Mouse (Mus musculus) forebrain, embryonic 15.5 days (tissue): ENCODE measurements around the gene 6030458C11Rik. TPM values are rescaled to one million over a fixed set of nuclear protein-coding genes. Genes with fewer than 3 reads are reported as not detected.

Experiments used
- ATAC-seq: fragments of 200-750 bp; cut with Nextera tagmentation; replicated peaks from 2 replicates; pipeline ENCODE4 v1.8.0; 2017; ENCODE audit warnings: mild to moderate bottlenecking, moderate TSS enrichment, moderate library complexity
- H3K27ac ChIP-seq: fragments of 300-500 bp; sonication (generic); replicated peaks from 2 replicates; pipeline ENCODE4 v1.5.1; 2015; ENCODE audit warnings: mild to moderate bottlenecking, inconsistent platforms
- H3K27me3 ChIP-seq: fragments of 300-500 bp; sonication (generic); 2 replicates; pipeline ENCODE4 v1.6.1; 2015; ENCODE audit warnings: inconsistent platforms
- H3K36me3 ChIP-seq: fragments of 300-500 bp; sonication (generic); 2 replicates; pipeline ENCODE4 v1.6.1; 2015; ENCODE audit warnings: mild to moderate bottlenecking, inconsistent platforms
- H3K4me1 ChIP-seq: fragments of 300-500 bp; sonication (generic); 2 replicates; pipeline ENCODE4 v1.6.1; 2015; ENCODE audit warnings: inconsistent platforms
- H3K4me2 ChIP-seq: fragments of 300-500 bp; sonication (generic); replicated peaks from 2 replicates; pipeline ENCODE4 v1.6.1; 2015; ENCODE audit warnings: mild to moderate bottlenecking, inconsistent platforms
- H3K4me3 ChIP-seq: fragments of 300-500 bp; sonication (generic); 2 replicates; pipeline ENCODE4 v1.5.1; 2015; ENCODE audit warnings: mild to moderate bottlenecking, inconsistent platforms
- H3K9ac ChIP-seq: fragments of 300-500 bp; sonication (generic); replicated peaks from 2 replicates; pipeline ENCODE4 v1.6.1; 2015; ENCODE audit warnings: mild to moderate bottlenecking, inconsistent platforms
- H3K9me3 ChIP-seq: fragments of 300-500 bp; sonication (generic); 2 replicates; pipeline ENCODE4 v1.6.1; 2016; ENCODE audit warnings: inconsistent platforms
- WGBS: fragments of 180-500 bp; shearing (Covaris S2); methylation state at CpG from one replicate; pipeline ENCODE4 v1.1.7; 2015; ENCODE audit warnings: mixed read lengths; 5-methylcytosine and 5-hydroxymethylcytosine counted together
- polyA plus RNA-seq: library from polyadenylated mRNA; unstranded; fragments of >200 nt; fragmentation: Nextera tagmentation; extraction: Ambion mirVana; gene quantifications from 2 replicates; pipeline ENCODE4 v1.2.1, GENCODE M21; 2015

6030458C11Rik gene
- polyA plus RNA-seq, 1 experiment from 2014 or later: 32.2 TPM

DNA sequence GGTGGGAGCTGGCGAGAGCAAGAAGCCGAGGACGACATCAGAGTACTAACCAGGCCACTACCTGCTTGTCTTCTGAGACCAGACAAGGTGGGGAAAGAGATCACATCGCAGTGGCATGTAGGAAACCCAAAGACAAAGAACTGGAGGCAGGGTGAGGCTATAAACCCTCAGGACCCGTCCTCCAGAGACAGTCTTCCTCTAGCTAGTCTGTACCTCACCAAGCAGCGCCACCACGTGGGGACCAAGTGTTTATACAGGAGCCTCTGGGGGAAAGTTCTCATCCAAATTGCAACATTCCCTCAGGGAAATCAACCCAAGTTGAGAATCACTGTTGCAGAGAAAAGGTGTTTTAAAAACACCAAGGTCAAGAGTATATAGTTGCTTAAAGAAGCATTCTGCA is 18.4 kb upstream of the 6030458C11Rik start:
- Histone ChIP-seq H3K4me2 (no peak overlapping the region), H3K4me3 (no peak overlapping the region), H3K27me3 (no peaks in the 10 kb centered on the region), H3K4me1 (no peaks in the 10 kb centered on the region), H3K36me3 (peaks cover 81% of the 10 kb centered on the region), H3K9ac (no peak overlapping the region), H3K27ac (no peak overlapping the region), H3K9me3 (no peaks in the 10 kb centered on the region)
- ATAC-seq: no peak
- 83% methylated on average over 7 of the region's 7 CpGs for WGBS

DNA sequence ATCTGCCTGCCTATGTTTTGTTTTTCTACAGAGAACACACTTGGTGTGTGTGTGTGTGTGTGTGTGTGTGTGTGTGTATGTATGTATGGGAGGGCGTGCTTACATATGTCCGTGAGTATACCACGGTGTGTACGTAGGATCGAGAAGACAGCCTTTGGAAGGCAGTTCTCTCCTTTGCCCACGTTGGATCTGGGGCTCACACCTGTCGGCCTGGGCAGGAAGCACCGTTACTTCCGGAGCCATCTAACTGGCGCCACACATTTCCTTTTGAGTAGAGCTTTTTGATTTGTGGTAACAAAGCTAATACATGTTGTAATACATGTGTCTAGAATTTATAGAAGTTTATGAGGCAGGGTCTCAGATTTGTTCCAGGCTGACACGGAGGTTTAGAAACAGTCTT is 16.3 kb upstream of the 6030458C11Rik start:
- no peak for ATAC-seq

GRCm38 (mm10) chr15:12834231-12834630 is 9.8 kb upstream of the 6030458C11Rik start:
- Histone ChIP-seq H3K4me2 (no peak overlapping the region), H3K4me3 (no peak overlapping the region), H3K9ac (no peak overlapping the region), H3K4me1 (peaks cover 5% of the 10 kb centered on the region; the same call in 1 of the 2 replicates), H3K27me3 (no peaks in the 10 kb centered on the region), H3K36me3 (peaks cover 61% of the 10 kb centered on the region), H3K9me3 (no peaks in the 10 kb centered on the region), H3K27ac (no peak overlapping the region)
- WGBS: 91% methylated on average over 24 of the region's 24 CpGs
- ATAC-seq: 0 out of 2 replicates have a peak, but pooled peaks have one; percentile 19

More for the DNA sequence above, 16.3 kb upstream of the 6030458C11Rik start:
- Histone ChIP-seq H3K27me3 (no peaks in the 10 kb centered on the region), H3K9me3 (no peaks in the 10 kb centered on the region), H3K4me2 (no peak overlapping the region), H3K9ac (no peak overlapping the region), H3K36me3 (peaks cover 79% of the 10 kb centered on the region), H3K27ac (no peak overlapping the region), H3K4me1 (peaks cover 3% of the 10 kb centered on the region; the same call in 1 of the 2 replicates), H3K4me3 (no peak overlapping the region)
- WGBS: 96% methylated on average over 11 of the region's 11 CpGs

GRCm38 (mm10) chr15:12833385-12833784 is 8.9 kb upstream of the 6030458C11Rik start:
- H3K9me3 ChIP-seq: no peaks in the 10 kb centered on the region
- no peak overlapping the region for H3K9ac ChIP-seq
- H3K36me3 ChIP-seq: peaks cover 67% of the 10 kb centered on the region
- no peaks in the 10 kb centered on the region for H3K27me3 ChIP-seq
- no peak overlapping the region for H3K4me3 ChIP-seq
- peaks cover 5% of the 10 kb centered on the region; the same call in 1 of the 2 replicates for H3K4me1 ChIP-seq
- H3K27ac ChIP-seq: no peak overlapping the region
- 98% methylated on average over 31 of the region's 31 CpGs for WGBS
- no peak for ATAC-seq
- H3K4me2 ChIP-seq: no peak overlapping the region

DNA sequence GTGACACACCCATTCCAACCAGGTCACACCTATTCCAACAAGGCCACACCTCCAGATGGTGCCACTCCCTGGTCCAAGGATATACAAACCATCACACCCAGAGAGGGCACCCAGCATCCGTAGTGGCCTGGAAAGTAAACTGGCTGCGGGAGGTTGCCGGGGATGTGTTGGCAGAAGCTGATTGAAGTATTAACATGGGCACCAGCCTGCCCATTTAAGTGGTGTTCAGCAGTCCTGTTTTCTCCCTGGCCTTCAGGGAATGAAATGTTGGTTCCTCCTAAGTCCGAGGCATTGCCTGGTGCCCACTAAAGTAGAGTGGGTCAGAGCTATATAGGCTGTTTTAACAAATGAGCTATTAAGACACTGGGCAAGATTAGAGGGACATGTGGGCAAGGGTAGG is 8.2 kb upstream of the 6030458C11Rik start:
- H3K4me2 ChIP-seq: no peak overlapping the region
- ATAC-seq: no peak
- peaks cover 66% of the 10 kb centered on the region for H3K36me3 ChIP-seq
- H3K27me3 ChIP-seq: no peaks in the 10 kb centered on the region
- 98% methylated on average over 4 of the region's 4 CpGs for WGBS
- H3K4me1 ChIP-seq: peaks cover 5% of the 10 kb centered on the region; the same call in 1 of the 2 replicates
- no peak overlapping the region for H3K27ac ChIP-seq
- no peak overlapping the region for H3K4me3 ChIP-seq
- no peaks in the 10 kb centered on the region for H3K9me3 ChIP-seq
- no peak overlapping the region for H3K9ac ChIP-seq

DNA sequence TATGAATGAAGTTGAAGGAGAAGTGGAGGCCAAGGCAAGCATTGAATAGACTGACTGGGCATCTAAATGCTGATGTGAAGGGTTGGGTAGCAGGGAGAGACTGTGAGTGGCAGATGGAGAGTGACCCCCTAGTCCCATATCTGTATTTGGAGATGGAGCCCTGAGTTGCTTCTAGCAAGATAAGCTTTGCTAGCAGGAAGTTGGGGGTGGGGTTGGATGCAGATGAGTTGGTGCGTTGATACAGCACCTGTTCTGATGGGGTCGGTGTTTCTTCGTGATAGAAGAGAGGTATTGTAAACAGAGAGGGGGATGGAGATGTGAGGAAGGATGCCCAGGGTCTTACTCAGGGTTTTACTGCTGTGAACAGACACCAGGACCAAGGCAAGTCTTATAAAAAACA is 5.4 kb upstream of the 6030458C11Rik start:
- Histone ChIP-seq H3K4me1 (peaks cover 19% of the 10 kb centered on the region), H3K36me3 (peaks cover 56% of the 10 kb centered on the region), H3K27me3 (no peaks in the 10 kb centered on the region), H3K9me3 (no peaks in the 10 kb centered on the region), H3K4me2 (no peak overlapping the region), H3K4me3 (no peak overlapping the region), H3K9ac (no peak overlapping the region), H3K27ac (no peak overlapping the region)
- WGBS: 97% methylated on average over 3 of the region's 3 CpGs
- no peak for ATAC-seq

DNA sequence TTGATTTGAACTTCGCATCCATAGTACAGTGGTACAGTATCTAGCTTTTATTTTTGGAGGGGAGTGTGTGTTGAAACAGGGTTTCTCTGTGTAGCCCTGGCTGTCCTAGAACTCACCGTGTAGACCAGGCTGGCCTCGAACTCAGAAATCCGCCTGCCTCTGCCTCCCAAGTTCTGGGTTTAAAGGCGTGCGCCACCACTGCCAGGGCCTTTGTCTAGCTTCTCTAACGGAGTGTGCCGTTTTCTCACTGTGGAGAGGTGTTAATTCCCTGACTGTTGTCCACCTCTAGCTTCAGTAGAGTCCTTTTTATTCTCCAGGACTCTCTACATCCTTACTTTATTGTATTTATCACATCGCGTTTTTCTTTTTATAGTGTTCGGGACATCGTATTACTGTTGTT is 959 bp upstream of the 6030458C11Rik start:
- Histone ChIP-seq H3K4me2 (peak overlapping the region; percentile 76), H3K4me1 (peaks cover 30% of the 10 kb centered on the region), H3K27ac (no peak overlapping the region), H3K9ac (peak overlapping the region; percentile 76), H3K4me3 (peak overlapping the region; percentile 79), H3K27me3 (no peaks in the 10 kb centered on the region), H3K9me3 (no peaks in the 10 kb centered on the region), H3K36me3 (peaks cover 40% of the 10 kb centered on the region)
- no peak for ATAC-seq
- WGBS: 51% methylated on average over 12 of the region's 12 CpGs

DNA sequence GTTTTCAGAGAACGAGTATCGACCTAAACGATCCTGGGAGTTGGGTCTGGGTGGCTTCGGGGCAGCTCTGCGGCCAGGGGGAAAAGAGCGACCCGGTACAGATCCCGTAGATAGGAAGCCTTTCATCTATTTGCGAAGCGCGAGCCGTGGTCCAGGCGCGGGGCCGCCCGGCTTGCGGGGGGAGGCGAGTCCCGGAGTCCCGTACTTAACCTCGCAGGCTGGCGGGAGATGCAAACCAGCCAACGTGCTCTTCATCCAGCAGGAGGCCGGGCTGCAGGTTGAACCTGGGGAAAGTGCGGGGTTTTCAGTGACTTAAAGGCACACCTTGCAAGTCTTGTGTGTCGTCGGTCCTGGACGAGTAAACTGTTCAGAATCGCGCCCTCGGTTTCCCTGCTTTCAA is 516 bp upstream of the 6030458C11Rik start:
- Histone ChIP-seq H3K36me3 (peaks cover 41% of the 10 kb centered on the region), H3K4me2 (peak overlapping the region; percentile 76), H3K4me1 (peaks cover 30% of the 10 kb centered on the region), H3K27ac (peak overlapping the region; percentile 72), H3K9ac (peak overlapping the region; percentile 76), H3K4me3 (peak overlapping the region; percentile 79), H3K27me3 (no peaks in the 10 kb centered on the region), H3K9me3 (no peaks in the 10 kb centered on the region)
- under 1% methylated on average over 31 of the region's 31 CpGs for WGBS
- no peak for ATAC-seq

GRCm38 (mm10) chr15:12823455-12824119 is 862 bp downstream of the 6030458C11Rik start:
- WGBS: 94% methylated on average over 2 of the region's 2 CpGs
- Histone ChIP-seq H3K4me2 (peak overlapping the region; percentile 56), H3K4me1 (peaks cover 30% of the 10 kb centered on the region), H3K27me3 (no peaks in the 10 kb centered on the region), H3K4me3 (peak overlapping the region; percentile 79), H3K36me3 (peaks cover 37% of the 10 kb centered on the region), H3K9me3 (no peaks in the 10 kb centered on the region), H3K9ac (peak overlapping the region; percentile 82), H3K27ac (no peak overlapping the region)
- no peak for ATAC-seq

DNA sequence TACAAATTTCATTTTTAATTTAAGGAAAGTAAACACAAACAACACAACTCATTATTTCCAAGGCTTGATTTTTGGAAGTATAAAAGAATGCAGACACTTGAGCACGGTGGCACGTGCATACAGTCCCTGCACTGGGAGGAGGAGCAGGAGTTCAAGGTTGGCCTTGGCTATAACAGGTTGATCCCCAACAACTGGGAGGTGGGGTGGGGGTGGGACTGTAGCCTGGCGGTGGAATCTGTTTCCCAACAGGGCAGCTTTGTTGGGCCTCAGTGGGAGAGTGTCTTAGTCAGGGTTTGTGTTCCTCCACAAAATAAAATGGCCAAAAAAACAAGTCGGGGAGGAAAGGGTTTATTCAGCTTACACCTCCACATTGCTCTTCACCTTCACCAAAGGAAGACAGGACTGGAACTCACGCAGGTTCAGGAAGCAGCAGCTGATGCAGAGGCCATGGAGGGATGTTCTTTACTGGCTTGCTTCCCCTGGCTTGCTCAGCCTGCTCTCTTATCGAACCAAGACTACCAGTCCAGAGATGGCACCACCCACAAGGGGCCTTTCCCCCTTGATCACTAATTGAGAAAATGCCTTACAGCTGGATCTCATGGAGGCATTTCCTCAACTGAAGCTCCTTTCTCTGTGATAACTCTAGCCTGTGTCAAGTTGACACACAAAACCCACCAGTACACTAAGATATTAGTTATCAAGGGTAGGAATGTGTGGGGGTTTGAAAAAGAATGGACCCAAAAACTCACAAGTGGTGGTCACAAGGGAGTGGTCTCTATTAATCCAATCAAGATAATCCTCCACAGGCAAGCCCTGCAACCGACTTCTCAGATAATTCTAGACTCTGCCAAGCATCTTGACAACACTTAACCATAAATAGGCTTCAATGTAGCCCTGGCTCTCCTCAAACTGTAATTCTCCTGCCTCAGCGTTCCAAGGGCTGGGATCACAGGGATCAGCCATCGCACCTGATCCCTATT is 1.7 kb downstream of the 6030458C11Rik start:
- Histone ChIP-seq H3K4me1 (peaks cover 30% of the 10 kb centered on the region), H3K4me2 (no peak overlapping the region), H3K27ac (no peak overlapping the region), H3K9ac (no peak overlapping the region), H3K27me3 (no peaks in the 10 kb centered on the region), H3K9me3 (no peaks in the 10 kb centered on the region), H3K36me3 (peaks cover 35% of the 10 kb centered on the region), H3K4me3 (no peak overlapping the region)
- WGBS: 72% methylated on average over 9 of the region's 9 CpGs
- ATAC-seq: no peak

DNA sequence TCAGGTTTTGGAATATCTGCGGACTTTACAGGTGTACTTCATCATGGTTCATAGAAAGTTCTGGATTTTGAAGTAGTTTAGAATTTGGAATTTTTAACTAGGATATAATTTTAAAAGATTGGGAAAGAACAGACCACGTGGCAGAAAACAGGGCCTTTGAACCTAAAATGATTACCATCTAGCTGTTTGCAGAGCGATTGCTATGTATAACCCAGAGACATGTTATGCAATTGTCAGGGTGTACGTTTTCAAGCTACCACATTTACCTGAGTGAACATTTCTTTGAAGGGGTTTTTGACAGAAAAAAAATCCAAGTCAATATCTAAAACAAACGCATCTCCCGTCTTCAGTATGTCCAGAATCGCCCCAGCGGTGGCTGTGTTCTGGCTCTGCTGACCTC is 6.9 kb downstream of the 6030458C11Rik start:
- H3K36me3 ChIP-seq: peaks cover 72% of the 10 kb centered on the region
- H3K4me3 ChIP-seq: no peak overlapping the region
- H3K9ac ChIP-seq: no peak overlapping the region
- no peak overlapping the region for H3K4me2 ChIP-seq
- no peaks in the 10 kb centered on the region for H3K27me3 ChIP-seq
- 96% methylated on average over 8 of the region's 8 CpGs for WGBS
- 0 out of 2 replicates have a peak, but pooled peaks cover 2% of the 10 kb centered on the region for H3K9me3 ChIP-seq
- ATAC-seq: no peak
- H3K27ac ChIP-seq: no peak overlapping the region
- no peaks in the 10 kb centered on the region for H3K4me1 ChIP-seq

GRCm38 (mm10) chr15:12812646-12813045 is 11.8 kb downstream of the 6030458C11Rik start:
- Histone ChIP-seq H3K9me3 (0 out of 2 replicates have a peak, but pooled peaks cover 2% of the 10 kb centered on the region), H3K9ac (no peak overlapping the region), H3K4me1 (no peaks in the 10 kb centered on the region), H3K4me2 (no peak overlapping the region), H3K36me3 (peaks cover 91% of the 10 kb centered on the region), H3K27ac (no peak overlapping the region), H3K4me3 (no peak overlapping the region), H3K27me3 (no peaks in the 10 kb centered on the region)
- ATAC-seq: no peak
- WGBS: 95% methylated on average over 11 of the region's 11 CpGs
